Mouse (Mus musculus) activated CD4-positive, CD25-positive, alpha-beta regulatory T cell, adult 4 months (primary cell): ENCODE measurements at regions not wholly inside any gene's neighbourhood (a gene's known extent, or its start where the extent isn't known, plus 50 kb on each side); places are given as distances from the start of the nearest gene placed in this dataset.

Source experiments
- ATAC-seq: one replicate; pipeline ENCODE4 v1.8.0; 2017

DNA sequence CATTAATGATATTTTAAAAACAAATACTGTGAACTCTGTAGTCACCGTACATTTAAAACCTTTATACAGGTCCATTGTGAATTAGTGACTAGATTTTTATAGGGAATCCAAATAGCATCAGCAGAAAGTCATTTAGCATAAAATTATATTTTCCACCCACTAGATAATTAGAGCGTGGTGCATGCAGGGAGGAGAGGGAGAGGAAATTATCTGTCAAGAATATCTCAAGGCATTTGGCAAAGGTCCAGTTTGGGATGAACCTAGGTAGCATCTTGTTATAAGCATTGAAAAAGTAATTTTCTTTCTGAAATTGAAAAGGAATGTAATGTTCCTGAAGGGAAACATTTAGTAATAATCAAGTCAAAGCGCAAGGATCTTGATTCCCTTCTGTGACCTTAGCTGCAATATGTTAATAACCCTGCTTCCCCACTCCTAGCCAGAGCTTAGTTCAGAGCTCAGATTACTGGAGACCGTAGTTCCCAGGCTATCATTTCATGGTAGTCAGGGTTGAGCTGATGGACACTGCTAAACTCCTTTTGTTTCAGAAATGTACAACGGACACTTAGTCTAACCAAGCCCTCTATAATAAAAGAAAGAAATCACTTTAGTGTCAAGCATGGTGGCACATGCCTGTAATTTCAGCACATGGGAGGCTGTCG lies 200.8 kb upstream of the Slc39a10 start:
- ATAC-seq, result no peak

DNA sequence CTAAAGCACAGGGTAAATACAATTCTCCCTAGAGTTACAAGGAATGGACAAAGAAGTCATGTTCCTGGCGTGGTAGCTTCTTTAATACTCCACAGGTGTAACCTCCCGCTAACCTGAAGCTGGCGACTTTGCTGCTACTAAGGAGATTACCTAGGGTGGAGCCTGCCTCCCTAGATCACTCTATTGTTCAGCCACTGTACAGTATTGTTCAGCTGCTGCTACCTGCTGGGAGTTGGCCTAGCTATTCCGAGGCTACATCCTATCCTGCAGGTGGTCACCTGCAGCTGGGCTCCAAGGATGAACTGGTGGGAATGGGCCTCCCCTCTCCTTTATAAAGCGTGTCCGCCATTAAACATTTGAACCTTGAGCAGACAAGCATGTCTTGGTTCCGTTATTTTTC lies 183.8 kb upstream of the Slc39a10 start:
- ATAC-seq, result no peak

DNA sequence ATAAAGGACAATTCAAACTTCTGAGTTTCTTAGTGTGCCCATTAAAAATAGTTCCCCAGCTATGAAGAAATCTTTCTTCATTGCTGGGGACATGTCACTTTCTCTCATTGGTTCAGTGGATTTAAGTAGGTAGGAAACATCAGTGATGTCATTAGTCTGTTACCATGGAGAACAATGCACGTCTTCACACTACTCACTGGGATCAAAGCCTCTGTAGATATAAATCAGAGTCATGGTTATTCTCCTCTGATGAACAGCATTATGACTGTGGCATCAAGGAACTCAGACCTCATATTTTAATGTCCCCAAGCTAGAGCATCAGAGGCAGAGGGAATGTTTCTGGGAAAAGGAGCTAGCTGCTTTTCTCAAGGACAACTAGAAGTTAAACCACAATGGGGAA lies 165.5 kb upstream of the Slc39a10 start:
- ATAC-seq, result no peak

DNA sequence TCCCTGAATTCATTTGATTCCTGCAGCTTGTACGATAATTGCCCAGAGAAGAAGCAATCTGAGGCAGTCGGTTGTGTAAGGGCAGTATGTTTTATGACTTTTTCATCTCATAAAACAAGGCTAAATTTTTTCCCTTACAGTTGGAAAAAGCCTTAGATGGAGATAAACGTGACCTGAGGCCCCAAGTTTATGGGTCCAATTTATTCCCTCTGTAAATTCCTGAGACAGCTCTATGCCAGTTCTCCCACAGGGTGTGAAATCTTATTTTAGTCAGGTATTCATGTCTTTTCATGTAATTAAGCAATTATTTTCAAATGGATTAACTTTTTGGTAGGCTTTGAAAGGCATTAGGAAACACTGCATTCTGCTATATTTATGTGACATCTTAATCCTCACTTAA lies 164.7 kb upstream of the Slc39a10 start:
- ATAC-seq, result no peak

DNA sequence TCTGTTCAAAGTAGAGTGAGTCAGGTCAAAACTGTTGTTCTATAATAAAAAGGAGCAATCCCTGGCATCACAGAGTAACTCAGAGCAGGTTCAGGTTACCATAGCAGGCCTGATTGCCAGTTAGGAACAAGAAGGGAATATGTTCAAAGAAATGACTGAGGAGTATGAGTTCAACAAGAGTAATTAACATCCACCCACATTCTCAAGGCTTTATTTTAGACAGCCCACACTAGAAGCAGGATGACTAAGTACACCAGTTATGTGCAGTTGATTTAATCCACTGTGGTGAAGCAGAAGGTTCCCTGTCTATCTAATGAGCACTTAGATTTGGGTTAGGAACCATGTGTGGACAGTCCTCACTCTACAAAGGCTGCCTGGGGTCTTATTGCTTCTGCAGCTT lies 158.5 kb upstream of the Slc39a10 start:
- no peak for ATAC-seq

DNA sequence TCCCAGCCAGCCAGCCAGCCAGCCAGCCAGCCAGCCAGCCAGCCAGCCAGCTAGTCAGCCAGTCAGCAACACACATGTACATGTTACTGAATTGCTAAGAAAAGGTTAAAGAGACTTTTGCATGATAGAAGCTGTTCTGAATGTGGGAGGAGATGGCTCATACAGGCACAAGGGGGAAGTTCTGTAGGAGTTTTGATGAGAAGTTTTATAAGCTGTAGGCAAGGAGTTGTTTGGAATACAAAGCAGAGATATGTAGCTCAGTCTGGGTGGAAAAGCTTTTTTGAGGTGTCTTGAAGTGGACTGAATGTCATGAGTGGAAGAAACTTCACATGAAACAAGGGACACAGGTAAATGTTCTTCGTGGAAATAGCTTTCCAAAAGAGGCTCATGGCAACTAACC lies 157.8 kb upstream of the Slc39a10 start:
- ATAC-seq, result no peak

DNA sequence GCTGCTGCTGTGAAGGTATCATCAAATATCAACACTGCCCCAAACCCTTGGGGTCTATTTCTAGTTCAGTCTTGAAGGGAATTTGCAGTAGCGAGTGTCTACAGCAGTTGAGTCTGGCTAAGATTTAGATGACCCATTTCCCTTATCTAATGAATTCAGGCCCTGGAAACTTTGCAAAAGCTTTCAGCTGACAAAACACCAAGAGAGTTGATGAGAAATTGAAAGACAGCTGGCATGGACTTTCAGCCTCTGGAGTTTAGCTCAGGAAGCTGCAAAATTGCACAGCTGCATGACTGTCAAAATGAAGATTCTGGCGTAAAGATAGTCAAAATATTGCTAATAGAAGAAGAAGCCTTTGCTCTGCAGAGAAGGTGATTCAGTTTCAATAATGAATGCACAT lies 144.9 kb upstream of the Slc39a10 start:
- no peak for ATAC-seq

DNA sequence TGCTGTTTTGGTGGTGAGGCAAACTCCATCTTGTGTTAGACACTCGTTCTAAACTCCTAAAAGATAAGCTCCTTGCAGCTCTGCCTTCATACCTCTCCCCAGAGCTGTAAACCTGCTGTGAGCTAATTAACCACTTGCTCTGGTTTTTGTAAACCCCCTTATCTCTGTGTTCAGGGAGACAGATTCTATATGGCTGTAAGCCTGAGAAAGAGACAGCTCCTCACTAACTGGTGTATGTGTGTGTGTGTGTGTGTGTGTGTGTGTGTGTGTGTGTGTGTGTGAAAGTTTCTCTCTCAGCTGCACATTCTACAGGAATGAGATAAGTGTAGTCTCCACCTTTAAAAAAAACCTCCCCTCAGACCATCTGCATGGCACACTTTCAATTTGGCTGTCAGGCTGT lies 126.7 kb upstream of the Slc39a10 start:
- no peak for ATAC-seq

DNA sequence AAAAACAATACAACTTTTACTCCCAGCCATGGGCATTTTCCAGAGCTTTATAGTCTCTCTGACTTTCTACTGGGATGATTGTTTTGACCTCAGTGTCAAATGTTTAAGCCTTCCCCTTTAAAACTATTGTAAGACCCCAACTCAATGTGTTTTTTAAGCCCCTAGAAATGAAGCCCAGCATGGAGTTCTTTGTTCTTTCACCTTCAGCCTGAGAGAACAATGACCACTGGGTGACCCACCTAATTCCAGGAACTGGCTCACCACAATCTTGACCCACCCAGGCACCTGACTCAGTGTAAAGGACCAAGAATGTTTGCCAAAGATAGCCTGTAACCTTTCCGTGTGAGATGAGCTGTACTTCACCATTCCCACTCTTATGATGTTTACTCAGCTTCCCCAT lies 121.9 kb upstream of the Slc39a10 start:
- no peak for ATAC-seq

DNA sequence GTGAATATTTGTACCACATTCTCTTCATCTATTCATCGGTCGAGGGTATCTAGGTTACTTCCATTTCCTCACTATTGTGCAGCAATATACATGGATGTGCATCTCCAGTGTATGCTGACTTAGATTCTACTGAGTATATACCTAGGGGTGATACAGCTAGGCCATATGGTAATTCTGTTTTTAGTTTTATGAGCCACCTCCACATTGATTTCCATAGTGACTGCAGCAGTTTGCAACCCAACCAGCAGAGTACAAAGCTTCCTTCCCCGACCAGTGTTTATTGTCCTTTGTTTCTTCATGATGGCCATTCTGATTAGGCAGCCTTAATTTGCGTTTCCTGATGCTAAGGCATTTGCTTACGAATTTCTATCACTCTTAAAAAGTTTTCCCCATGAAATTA lies 111.1 kb upstream of the Slc39a10 start:
- no peak for ATAC-seq

DNA sequence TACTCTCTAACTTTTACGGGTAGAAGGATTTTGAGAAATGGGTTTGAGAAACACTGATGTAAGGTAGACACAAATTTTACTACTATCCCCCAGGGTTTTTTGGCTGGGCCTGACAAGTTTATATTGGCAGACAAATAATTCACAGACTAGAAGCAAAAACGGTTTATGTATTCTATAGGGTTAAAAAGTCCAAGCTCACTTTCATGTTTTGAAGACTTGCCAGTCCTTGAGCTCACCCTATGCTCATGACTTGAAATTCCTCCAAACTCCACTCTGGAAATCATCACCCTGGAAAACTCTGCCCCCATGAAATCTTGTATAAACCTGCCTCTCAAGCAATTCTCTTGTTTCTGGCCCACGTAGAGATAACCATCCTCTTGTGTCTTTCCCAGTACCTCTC lies 106.7 kb upstream of the Slc39a10 start:
- ATAC-seq, result no peak

DNA sequence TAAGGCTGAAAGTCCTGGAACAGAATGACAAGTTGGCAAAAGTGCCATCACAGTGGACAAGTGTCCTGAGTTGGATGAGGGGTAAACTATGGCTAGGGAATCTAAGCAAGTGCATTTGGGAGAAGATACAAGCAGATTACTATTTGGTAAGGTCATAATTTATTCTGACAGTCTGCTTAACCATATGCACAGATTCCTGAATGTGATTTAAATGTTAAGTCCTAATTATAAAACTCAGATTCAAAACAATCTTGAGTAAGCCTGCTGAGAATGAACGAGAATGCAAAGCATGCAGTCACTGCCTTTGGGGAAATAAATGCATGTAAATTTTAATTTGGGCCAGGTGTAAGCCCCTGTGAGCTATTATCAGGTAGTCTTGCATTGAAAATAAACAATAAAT lies 93.3 kb upstream of the Slc39a10 start:
- ATAC-seq, result no peak

DNA sequence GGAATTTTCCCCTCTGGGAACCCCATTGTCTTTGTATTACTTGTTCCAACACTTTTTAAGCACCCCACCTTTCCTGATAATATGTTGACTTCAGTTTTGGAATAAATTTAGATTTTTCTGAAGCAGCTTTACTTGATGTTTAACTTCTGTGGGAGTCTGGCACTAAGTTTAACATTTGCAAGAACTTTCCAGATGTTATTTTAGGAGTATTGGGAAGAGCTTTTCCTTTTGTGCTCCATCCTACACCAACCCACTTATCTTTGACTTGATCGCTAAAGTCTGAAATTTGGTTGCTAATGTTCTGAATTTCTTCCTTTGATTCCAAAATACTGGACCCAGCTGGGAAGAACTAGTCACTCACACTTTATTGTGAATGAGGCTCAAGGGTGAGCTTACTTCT lies 90.4 kb upstream of the Slc39a10 start:
- ATAC-seq, result no peak

DNA sequence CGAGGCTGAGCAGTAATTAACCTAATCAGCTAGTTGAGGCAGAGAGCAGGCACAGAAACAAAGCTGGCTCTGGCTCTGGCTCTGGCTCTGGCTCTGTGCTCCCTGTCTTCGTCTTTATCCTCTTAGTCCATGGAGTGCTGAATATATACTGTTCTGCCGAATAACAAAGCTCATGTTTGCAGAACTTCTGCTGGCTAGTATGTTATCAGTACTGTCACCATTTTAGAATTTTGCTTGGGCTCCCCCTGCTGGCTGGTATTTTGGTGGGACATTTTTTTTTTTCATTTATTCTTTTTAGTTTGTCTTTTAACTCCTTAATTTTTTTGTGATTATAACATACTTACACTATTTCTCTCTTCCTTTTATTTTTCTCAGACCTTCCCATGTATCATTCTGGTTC lies 77.8 kb upstream of the Slc39a10 start:
- ATAC-seq, result peak; percentile 64

DNA sequence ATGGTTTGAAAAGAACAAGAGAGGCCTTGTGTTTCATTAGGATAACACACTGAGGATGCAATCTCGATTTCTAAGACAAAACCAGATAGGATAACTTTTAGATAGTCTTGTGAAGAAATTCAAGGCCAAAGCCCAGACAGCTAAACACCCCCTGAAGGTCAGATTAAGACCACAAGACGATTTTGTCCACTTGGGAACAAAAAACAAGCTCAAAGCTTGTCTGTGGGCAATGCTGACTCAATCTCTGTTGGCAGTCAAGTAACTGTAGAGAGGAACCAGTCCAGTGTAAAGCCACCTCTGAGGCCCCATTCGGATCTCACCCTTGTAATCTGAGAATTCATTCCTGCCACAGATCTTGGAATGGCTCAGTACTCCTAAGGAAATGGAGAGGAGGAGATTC lies 75.7 kb upstream of the Slc39a10 start:
- no peak for ATAC-seq

DNA sequence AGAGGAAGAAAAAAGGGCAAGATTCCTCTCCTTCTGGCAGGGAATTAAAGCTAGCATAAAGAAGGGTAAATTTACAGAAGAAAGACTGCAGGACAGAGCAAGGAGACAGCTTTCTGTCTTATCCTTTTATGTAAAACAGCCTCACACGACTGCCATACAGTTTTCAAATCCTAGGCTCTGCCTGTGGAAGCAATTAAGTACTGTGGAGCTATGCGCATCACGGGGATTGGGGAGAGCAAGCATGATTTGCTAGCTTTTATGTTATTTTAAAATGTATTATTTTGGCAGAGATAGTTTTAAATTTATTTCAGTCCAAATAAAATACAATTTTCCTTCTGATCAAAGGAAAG lies 74.2 kb upstream of the Slc39a10 start:
- ATAC-seq, result no peak

DNA sequence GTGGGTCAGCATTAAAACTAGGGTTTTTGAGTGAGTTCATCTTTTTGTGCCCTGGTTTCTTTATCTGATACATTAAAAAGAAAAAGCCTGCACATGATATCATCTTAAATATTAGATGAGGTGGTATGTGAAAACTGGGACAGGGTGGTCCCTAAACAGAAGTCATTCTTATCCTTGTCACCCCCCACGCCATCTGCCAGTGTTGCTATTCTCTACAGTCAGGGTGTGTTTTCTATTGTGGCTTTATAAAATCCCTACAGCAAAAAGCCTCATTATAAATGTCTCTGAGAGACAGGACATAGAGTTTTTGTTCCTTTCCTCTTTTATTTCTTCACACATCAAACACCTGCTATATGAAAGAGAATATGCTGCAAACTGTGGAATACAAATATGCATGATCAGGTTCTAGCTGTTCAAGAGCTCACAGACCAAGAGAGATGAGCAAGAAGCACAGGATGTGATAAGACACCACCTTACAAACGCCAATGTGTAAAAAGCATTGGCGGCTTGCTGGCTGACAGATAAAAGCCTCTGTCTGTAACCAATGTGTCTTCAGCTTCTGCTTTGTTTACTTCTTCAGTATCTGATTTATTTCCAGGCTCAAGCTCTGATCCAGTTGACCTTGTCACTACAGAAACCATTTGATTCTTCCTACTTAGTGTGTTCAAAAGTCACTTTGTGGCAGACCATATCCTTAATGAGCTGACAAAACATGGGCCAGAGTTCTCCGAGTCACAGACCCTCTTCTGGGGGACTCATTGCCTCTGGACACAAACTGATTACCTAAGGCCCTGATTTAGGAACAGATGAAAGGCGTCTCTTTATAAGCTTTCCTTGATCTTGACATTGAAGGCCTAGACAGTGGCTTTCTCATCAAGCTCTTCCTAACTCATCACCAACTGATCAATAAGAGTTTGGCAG lies 73.6 kb upstream of the Slc39a10 start:
- no peak for ATAC-seq

DNA sequence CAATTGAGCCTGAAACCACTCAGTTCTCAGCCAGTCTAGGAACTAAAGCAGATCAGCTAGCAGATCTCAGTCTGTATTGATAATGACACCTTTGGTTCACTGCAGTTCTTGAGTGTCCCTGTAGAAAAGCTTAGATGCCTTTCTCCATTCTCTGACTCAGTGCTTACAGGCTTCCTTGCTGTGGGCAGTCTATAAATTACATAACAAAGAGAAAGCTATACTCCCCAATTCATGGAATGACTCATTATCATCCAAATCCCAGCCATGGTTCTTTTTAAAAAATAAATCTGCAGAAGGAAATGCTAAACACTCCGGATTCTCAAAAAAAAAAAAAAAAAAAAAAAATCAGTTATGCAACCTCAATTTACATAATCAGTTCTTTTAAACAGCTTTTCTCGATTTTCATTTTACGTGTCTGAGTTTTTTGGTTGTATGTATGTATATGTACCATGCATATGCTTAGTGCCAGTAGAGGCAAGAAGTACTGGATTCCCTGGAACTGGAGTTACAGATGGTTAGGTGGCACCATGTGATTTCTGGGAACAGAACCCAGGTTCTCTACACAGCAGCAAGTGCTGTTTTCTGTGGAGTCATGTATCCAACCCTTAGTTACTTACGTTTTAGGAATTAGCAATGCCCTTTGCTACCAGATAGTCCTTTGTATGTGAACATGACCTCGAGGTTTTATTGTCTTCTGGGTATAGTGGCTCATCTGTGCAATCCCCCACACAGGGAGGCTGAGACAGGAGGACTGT lies 71.5 kb upstream of the Slc39a10 start:
- no peak for ATAC-seq
